Mouse (Mus musculus) embryonic fibroblast, embryonic 13.5 days (primary cell): ENCODE measurements at regions not wholly inside any gene's neighbourhood (a gene's known extent, or its start where the extent isn't known, plus 50 kb on each side); places are given as distances from the start of the nearest gene placed in this dataset.

ENCODE experiments used
- CTCF ChIP-seq: IDR thresholded peaks from 2 replicates; pipeline ENCODE4 v1.5.1; 2011; ENCODE audit warnings: mild to moderate bottlenecking, control low read depth, low read length, moderate library complexity, borderline replicate concordance; ENCODE audit not compliant: insufficient read depth
- POLR2A ChIP-seq: IDR thresholded peaks from 2 replicates; pipeline ENCODE4 v1.6.1; 2011; ENCODE audit warnings: low read depth, mild to moderate bottlenecking, control low read depth, low read length, moderate library complexity

GRCm38 (mm10) chr6:99793546-99793945 is 67.4 kb upstream of the Prok2 start:
- TF ChIP-seq POLR2A = no peak
- TF ChIP-seq CTCF = no peak
